Comparison of ENCODE assay signal across 9 mouse cellular contexts in the genomic region with DNA sequence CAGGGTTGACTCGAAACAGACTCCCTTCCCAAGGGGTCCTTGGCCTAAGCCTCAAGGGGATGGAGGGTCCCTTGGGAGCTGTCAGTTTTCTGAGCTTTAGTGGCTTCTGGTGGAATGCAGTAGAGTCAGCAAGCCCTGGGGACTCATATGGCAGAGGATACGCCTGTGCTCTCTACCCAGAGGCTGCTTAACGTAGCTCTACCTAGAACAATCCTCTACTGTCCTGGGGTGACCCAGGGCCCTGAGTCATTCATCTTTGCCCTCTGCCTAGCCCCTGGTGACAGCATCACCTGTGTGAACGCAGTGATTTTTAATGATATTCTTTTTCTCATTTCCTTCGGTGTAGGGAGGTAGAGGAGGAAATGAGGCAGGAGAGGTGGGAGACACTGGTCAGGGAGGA. TPM values are rescaled to one million over a fixed set of nuclear protein-coding genes. Genes with fewer than 3 reads are reported as not detected.
DNase-seq lines count a peak whose midpoint lies in the region; ATAC-seq lines count a peak whose summit lies in the region.
"Had no signal": no experiment of that assay in that cellular context is flagged by ENCODE, and none has a peak within 500 bp of the region (broad histone marks: within the 10 kb centered on the region; RNA-seq: fewer than 3 reads in every experiment).

No protein-coding gene starts in this region.

- H3K4me3 ChIP-seq in liver, embryonic 11.5 days (ENCODE audit: low read depth, low read length): peak overlapping the region; percentile 61; the same call in 1 of the 2 replicates
- peak overlapping the region; percentile 57 for H3K4me3 ChIP-seq in forebrain, embryonic 14.5 days (ENCODE audit: low read depth, low read length)
- peak overlapping the region; percentile 58 for H3K4me3 ChIP-seq in limb, embryonic 13.5 days
- peak overlapping the region; percentile 53; the same call in 1 of the 2 replicates for H3K4me3 ChIP-seq in stomach, embryonic 14.5 days (ENCODE audit: low read depth, low read length)

- no peaks in the 10 kb centered on the region for H3K36me3 ChIP-seq in liver, embryonic 11.5 days (ENCODE audit: control insufficient read depth, insufficient read depth, low read length)
- no peaks in the 10 kb centered on the region for H3K36me3 ChIP-seq in forebrain, embryonic 14.5 days (ENCODE audit: control insufficient read depth, insufficient read depth, low read length)
- no peaks in the 10 kb centered on the region for H3K36me3 ChIP-seq in limb, embryonic 13.5 days
- no peaks in the 10 kb centered on the region for H3K36me3 ChIP-seq in stomach, embryonic 14.5 days (ENCODE audit: control insufficient read depth, insufficient read depth, low read length)

- H3K4me2 ChIP-seq in liver, embryonic 11.5 days: peak overlapping the region; percentile 77
- H3K4me2 ChIP-seq in forebrain, embryonic 14.5 days (ENCODE audit: low read length): peak overlapping the region; percentile 90
- H3K4me2 ChIP-seq in limb, embryonic 13.5 days (replicated peaks): peak overlapping the region; percentile 77
- H3K4me2 ChIP-seq in stomach, embryonic 14.5 days (replicated peaks; ENCODE audit: low read depth, low read length): peak overlapping the region; percentile 93

- DNase-seq in liver, embryonic 11.5 days (ENCODE audit: low spot score): no peak
- no peak for DNase-seq in liver
- DNase-seq in forebrain, embryonic 14.5 days (ENCODE audit: low spot score): no peak
- no peak for DNase-seq in layer of hippocampus, adult 18-20 months (ENCODE audit: low spot score in 2 of 2)
- no peak for DNase-seq in cerebellum, postnatal 4 days (ENCODE audit: low spot score in 2 of 2)

- no peaks in the 10 kb centered on the region for H3K27me3 ChIP-seq in liver, embryonic 11.5 days (replicated peaks; ENCODE audit: control insufficient read depth, insufficient read depth, low read length)
- H3K27me3 ChIP-seq in forebrain, embryonic 14.5 days (replicated peaks; ENCODE audit: control insufficient read depth, insufficient read depth, low read length): no peaks in the 10 kb centered on the region
- no peaks in the 10 kb centered on the region for H3K27me3 ChIP-seq in limb, embryonic 13.5 days
- H3K27me3 ChIP-seq in stomach, embryonic 14.5 days (ENCODE audit: control insufficient read depth, insufficient read depth, low read length): no peaks in the 10 kb centered on the region

- H3K27ac ChIP-seq in liver, embryonic 11.5 days (ENCODE audit: low read depth, low read length): no peak overlapping the region
- no peak overlapping the region for H3K27ac ChIP-seq in forebrain, embryonic 14.5 days (ENCODE audit: low read depth, low read length)
- H3K27ac ChIP-seq in limb, embryonic 13.5 days: peak overlapping the region; percentile 49
- H3K27ac ChIP-seq in stomach, embryonic 14.5 days (ENCODE audit: low read length): peak overlapping the region; percentile 52; the same call in 1 of the 2 replicates
- H3K27ac ChIP-seq: macrophage had no signal

- peaks cover 24% of the 10 kb centered on the region for H3K4me1 ChIP-seq in liver, embryonic 11.5 days (replicated peaks; ENCODE audit: control insufficient read depth, insufficient read depth, low read length)
- H3K4me1 ChIP-seq in forebrain, embryonic 14.5 days (ENCODE audit: control insufficient read depth, insufficient read depth, low read length): peaks cover 6% of the 10 kb centered on the region; the same call in 1 of the 2 replicates
- H3K4me1 ChIP-seq in limb, embryonic 13.5 days: peaks cover 36% of the 10 kb centered on the region
- H3K4me1 ChIP-seq in stomach, embryonic 14.5 days (ENCODE audit: control insufficient read depth, insufficient read depth, low read length): peaks cover 28% of the 10 kb centered on the region

- H3K9me3 ChIP-seq in liver, embryonic 11.5 days (ENCODE audit: control insufficient read depth, low read length): no peaks in the 10 kb centered on the region
- no peaks in the 10 kb centered on the region for H3K9me3 ChIP-seq in forebrain, embryonic 14.5 days (replicated peaks; ENCODE audit: control insufficient read depth, low read length)
- H3K9me3 ChIP-seq in limb, embryonic 13.5 days: no peaks in the 10 kb centered on the region
- no peaks in the 10 kb centered on the region for H3K9me3 ChIP-seq in stomach, embryonic 14.5 days (ENCODE audit: control insufficient read depth, low read depth, low read length)

- no peak for ATAC-seq in liver, embryonic 11.5 days (replicated peaks; ENCODE audit: low FRiP score)
- no peak for ATAC-seq in forebrain, embryonic 14.5 days
- ATAC-seq in limb, embryonic 13.5 days (ENCODE audit: low FRiP score, low read depth): no peak
- ATAC-seq in stomach, embryonic 14.5 days (ENCODE audit: insufficient number of reproducible peaks, insufficient read depth, low FRiP score, low read depth): no peak

- 61% methylated on average over 5 of the region's 5 CpGs for WGBS in liver, embryonic 11.5 days
- WGBS in forebrain, embryonic 14.5 days: 76% methylated on average over 5 of the region's 5 CpGs
- 53% methylated on average over 5 of the region's 5 CpGs for WGBS in limb, embryonic 13.5 days
- 55% methylated on average over 5 of the region's 5 CpGs for WGBS in stomach, embryonic 14.5 days

- H3K9ac ChIP-seq in liver, embryonic 11.5 days (ENCODE audit: low read depth, low read length): 0 out of 2 replicates have a peak overlapping the region, but pooled peaks have one; percentile 7
- H3K9ac ChIP-seq in forebrain, embryonic 14.5 days (ENCODE audit: low read length): peak overlapping the region; percentile 74
- H3K9ac ChIP-seq in limb, embryonic 13.5 days: peak overlapping the region; percentile 85; the same call in 1 of the 2 replicates
- H3K9ac ChIP-seq in stomach, embryonic 14.5 days (replicated peaks; ENCODE audit: low read depth, low read length): no peak overlapping the region

RNA-seq across cellular contexts. Expression of gene Crygn, which starts 8.1 kb away (rescaled TPM):
- not detected in 2 replicates for polyA plus RNA-seq in liver, embryonic 11.5 days (2014; fragmentation: Nextera tagmentation; extraction: Ambion mirVana)
- polyA plus RNA-seq in forebrain, embryonic 14.5 days (2014; fragmentation: Nextera tagmentation; extraction: Ambion mirVana): 1.8 TPM in 1 of 2 replicates, not detected in the other
- polyA plus RNA-seq in limb, embryonic 13.5 days (2015; fragmentation: Nextera tagmentation; extraction: Ambion mirVana): 1.8 and 3.8 TPM in 2 replicates
- 3.1 TPM in 1 of 2 replicates, not detected in the other for polyA plus RNA-seq in stomach, embryonic 14.5 days (2014; fragmentation: Nextera tagmentation; extraction: Ambion mirVana)
- 1 to 10 TPM; 1.0 to 1.5 TPM for total RNA-seq in layer of hippocampus, adult 18-20 months (2021)
- polyA plus RNA-seq: macrophage; testis, adult 2 months had no signal

RNA-seq across cellular contexts. Expression of gene Wdr86, which starts 19.2 kb away (rescaled TPM):
- 9.8 and 11.2 TPM in 2 replicates for polyA plus RNA-seq in liver, embryonic 11.5 days (2014; fragmentation: Nextera tagmentation; extraction: Ambion mirVana)
- 6.1 and 6.4 TPM in 2 replicates for polyA plus RNA-seq in forebrain, embryonic 14.5 days (2014; fragmentation: Nextera tagmentation; extraction: Ambion mirVana)
- polyA plus RNA-seq in limb, embryonic 13.5 days (2015; fragmentation: Nextera tagmentation; extraction: Ambion mirVana): 38.3 and 39.6 TPM in 2 replicates
- polyA plus RNA-seq in stomach, embryonic 14.5 days (2014; fragmentation: Nextera tagmentation; extraction: Ambion mirVana): 18.7 and 21.0 TPM in 2 replicates
- under 1 TPM; 0.33 to 0.62 TPM for total RNA-seq in layer of hippocampus, adult 18-20 months (2021)
- polyA plus RNA-seq: macrophage had no signal

Comparison
In these comparisons a context has a peak if more than half of its experiments do, and no peak if none do; other contexts are left out.
1. H3K27ac ChIP-seq: peak in limb, embryonic 13.5 days (single experiment) and stomach, embryonic 14.5 days (single experiment); none in liver, embryonic 11.5 days (single experiment) and forebrain, embryonic 14.5 days (single experiment).
2. Peak in every context shown above with its lines, with median percentiles within 50 percentile points of each other: H3K4me2 ChIP-seq and H3K4me3 ChIP-seq.